Mouse (Mus musculus): Measurements from ENCODE around the gene Cdkn2aipnl.

Cdkn2aipnl gene

DNA sequence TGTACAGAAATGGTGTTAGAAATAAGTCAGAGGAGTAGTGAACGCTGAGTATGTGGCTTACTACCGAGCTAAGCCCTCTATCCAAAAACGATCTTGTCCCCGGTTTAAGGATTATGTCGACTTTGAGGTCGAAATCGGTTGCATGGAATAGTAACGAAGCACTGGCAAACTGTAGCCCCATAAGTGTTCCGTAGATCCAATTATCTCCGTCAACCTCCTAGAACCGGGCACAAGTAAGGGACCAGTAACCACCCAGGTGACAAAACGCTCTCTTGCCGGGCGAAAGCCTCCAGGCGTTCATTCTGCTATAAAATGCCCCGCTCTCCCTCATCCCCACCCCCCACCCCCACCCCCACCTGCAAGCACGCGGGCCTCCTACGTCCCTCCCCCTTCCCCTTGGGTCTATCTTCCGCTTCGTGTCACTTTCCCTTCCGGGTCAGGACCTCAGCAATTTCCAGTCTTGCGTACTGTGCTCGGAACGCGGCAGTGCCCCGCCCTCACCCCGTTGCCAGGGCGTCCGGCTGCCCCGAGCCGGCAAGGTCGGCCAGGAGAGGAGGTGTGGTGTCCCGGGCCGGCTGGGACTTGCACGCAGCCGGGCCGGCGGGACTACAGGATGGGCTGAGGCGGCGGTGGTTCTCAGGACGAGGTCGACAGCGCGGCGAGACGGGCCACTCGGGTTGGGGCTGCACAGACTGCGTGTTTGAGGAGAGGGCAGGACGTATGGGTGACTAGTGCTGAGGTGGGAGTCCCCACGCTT lies 36.5 kb downstream of the Cdkn2aipnl start, which contains the start of gene Cdkl3:
Cdkl3 (plus strand) TSS at position 450 of the 757 bp plus-strand sequence.
- in situ Hi-C loops (cut with MseI, MboI): no loop called here

DNA sequence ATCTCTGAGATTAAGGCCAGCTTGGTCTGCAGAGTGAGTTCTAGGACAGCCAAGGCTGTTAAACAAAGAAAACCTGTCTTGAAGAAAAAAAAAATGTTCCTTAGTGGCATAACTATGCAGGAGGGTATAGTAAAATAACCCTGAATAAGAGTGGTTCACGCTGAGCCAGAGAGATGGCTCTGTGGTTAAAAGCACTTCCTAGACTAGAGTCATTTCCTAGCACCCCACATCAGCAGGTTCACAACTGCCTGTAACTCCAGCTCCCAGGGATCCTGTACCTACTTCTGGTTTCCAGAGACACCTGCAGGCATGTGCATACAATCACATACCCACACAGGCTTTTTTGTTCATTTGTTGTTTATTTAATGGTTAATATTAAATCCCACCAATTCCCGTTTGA lies 38.1 kb downstream of the Cdkn2aipnl start:
- in situ Hi-C loops (cut with MseI, MboI): no loop called here

DNA sequence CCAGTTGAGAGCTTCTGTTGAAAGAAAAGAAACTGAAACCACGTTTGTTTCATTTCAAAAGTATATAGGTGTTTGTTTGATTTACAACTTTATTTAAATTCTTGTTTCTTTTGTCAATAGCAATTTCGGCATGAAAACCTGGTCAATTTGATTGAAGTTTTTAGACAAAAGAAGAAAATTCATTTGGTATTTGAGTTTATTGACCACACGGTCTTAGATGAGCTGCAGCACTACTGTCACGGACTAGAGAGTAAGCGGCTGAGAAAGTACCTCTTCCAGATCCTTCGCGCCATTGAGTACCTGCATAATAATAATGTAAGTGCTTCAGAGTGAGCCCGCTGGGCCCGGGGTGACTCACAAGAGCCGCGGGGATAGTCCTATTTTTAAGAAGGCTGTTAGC lies 43.5 kb downstream of the Cdkn2aipnl start:
- in situ Hi-C loops (cut with MseI, MboI): no loop called here

DNA sequence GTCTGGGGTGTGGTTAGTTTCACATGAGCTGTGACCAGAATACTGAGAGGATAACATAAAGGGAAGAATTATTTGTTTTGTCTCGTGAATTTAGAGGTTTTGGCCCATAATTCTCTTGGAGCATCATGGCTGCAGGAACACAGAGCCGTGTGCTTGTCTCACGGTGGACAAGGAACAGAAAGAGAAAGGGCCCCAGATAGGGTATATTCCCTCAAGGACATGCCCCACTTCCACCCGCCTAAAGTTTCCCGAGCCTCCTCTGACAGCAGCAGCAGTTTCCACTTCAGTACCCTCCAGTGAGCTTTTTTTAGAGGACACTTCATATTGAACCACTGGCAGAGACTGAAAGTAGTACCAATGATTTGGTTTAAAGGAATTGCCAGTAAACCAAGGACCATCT lies 44.1 kb downstream of the Cdkn2aipnl start:
- in situ Hi-C loops (cut with MseI, MboI): no loop called here

DNA sequence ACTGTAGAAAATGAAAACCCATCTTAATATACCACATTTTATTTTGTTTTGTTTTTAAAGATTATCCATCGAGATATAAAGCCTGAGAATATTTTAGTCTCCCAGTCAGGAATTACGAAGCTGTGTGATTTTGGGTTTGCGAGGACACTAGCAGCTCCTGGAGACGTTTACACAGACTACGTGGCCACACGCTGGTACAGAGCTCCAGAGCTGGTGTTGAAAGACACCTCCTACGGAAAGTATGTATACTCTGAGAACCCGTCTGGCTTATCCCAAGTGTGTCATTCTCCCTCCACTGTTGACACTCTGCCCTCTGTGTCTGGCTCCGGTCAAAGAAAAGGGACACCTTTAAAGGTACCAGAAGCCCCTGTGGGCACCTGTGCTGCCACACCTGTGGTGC lies 50.8 kb downstream of the Cdkn2aipnl start:
- in situ Hi-C loops (cut with MseI, MboI): no loop called here
